Mouse (Mus musculus) lung, postnatal 10 days (tissue): Measurements from ENCODE around the gene Dgkz.

ENCODE experiments used
- DNase-seq: peaks from one replicate; pipeline ENCODE4 v3.0.0; 2021

The Dgkz gene

GRCm38 (mm10) chr2:91916346-91916977 lies 59.2 kb downstream of the Dgkz start:
- DNase-seq, result no peak

GRCm38 (mm10) chr2:91913328-91914110 lies 62.1 kb downstream of the Dgkz start:
- no peak for DNase-seq

- no peak for DNase-seq
Observed at GRCm38 (mm10) chr2:91912616-91913015, 63.0 kb downstream of the Dgkz start.

GRCm38 (mm10) chr2:91906141-91906540 lies 69.5 kb downstream of the Dgkz start:
- no peak for DNase-seq

GRCm38 (mm10) chr2:91904618-91905307 lies 70.9 kb downstream of the Dgkz start:
- DNase-seq, result no peak

- no peak for DNase-seq
Observed at GRCm38 (mm10) chr2:91903171-91903925, 72.3 kb downstream of the Dgkz start.

GRCm38 (mm10) chr2:91902336-91902735 lies 73.3 kb downstream of the Dgkz start:
- no peak for DNase-seq

GRCm38 (mm10) chr2:91900431-91900830 lies 75.2 kb downstream of the Dgkz start:
- no peak for DNase-seq

- DNase-seq, result no peak
Observed at GRCm38 (mm10) chr2:91899141-91899540, 76.5 kb downstream of the Dgkz start.

GRCm38 (mm10) chr2:91897968-91898367 lies 77.7 kb downstream of the Dgkz start:
- DNase-seq, result no peak

- DNase-seq, result no peak
Observed at GRCm38 (mm10) chr2:91895401-91895800, 80.3 kb downstream of the Dgkz start.

GRCm38 (mm10) chr2:91894716-91895115 lies 80.9 kb downstream of the Dgkz start:
- no peak for DNase-seq

GRCm38 (mm10) chr2:91884616-91885015 lies 91.0 kb downstream of the Dgkz start:
- no peak for DNase-seq

- DNase-seq, result no peak
Observed at GRCm38 (mm10) chr2:91883961-91884360, 91.7 kb downstream of the Dgkz start.
